ENCODE assay signal across 14 mouse cellular contexts in genomic region chr15:102515261-102515660, GRCm38 (mm10). TPM values are rescaled to one million over a fixed set of nuclear protein-coding genes. Genes with fewer than 3 reads are reported as not detected.
DNase-seq lines count a peak whose midpoint lies in the region; ATAC-seq and TF ChIP-seq lines count a peak whose summit lies in the region.
"Had no signal": no experiment of that assay in that cellular context is flagged by ENCODE, and none has a peak within 500 bp of the region (broad histone marks: within the 10 kb centered on the region; RNA-seq: fewer than 3 reads in every experiment).

No protein-coding gene starts in this region.

- H3K9ac ChIP-seq in embryonic facial prominence, embryonic 14.5 days (ENCODE audit: low read depth, low read length): 0 out of 2 replicates have a peak overlapping the region, but pooled peaks have one; percentile 1
- no peak overlapping the region for H3K9ac ChIP-seq in hindbrain, embryonic 12.5 days
- peak overlapping the region; percentile 87; the same call in 1 of the 2 replicates for H3K9ac ChIP-seq in midbrain, embryonic 13.5 days (replicated peaks)
- H3K9ac ChIP-seq: liver, embryonic 14.5 days had no signal

- no peaks in the 10 kb centered on the region for H3K36me3 ChIP-seq in embryonic facial prominence, embryonic 14.5 days (ENCODE audit: control insufficient read depth, insufficient read depth, low read length)
- no peaks in the 10 kb centered on the region for H3K36me3 ChIP-seq in hindbrain, embryonic 12.5 days
- no peaks in the 10 kb centered on the region for H3K36me3 ChIP-seq in midbrain, embryonic 13.5 days

- no peak for DNase-seq in layer of hippocampus, adult 2 months (ENCODE audit: low spot score in 2 of 2)
- DNase-seq in layer of hippocampus, postnatal 14 days (ENCODE audit: low spot score in 2 of 2): no peak
- DNase-seq in embryonic facial prominence, embryonic 14.5 days (ENCODE audit: low spot score): no peak
- no peak for DNase-seq in frontal cortex, postnatal 36 days (ENCODE audit: low spot score in 2 of 2)
- DNase-seq in thymus, postnatal 10 days (ENCODE audit: low spot score in 2 of 2): no peak
- DNase-seq in gastrocnemius, adult 8-10 months (ENCODE audit: low spot score in 2 of 2): no peak
- DNase-seq: heart, postnatal 14 days; thymus, postnatal 36 days had no signal

- H3K4me1 ChIP-seq in embryonic facial prominence, embryonic 14.5 days (ENCODE audit: control insufficient read depth, insufficient read depth, low read length): peaks cover 30% of the 10 kb centered on the region
- peaks cover 67% of the 10 kb centered on the region for H3K4me1 ChIP-seq in hindbrain, embryonic 12.5 days
- peaks cover 75% of the 10 kb centered on the region for H3K4me1 ChIP-seq in midbrain, embryonic 13.5 days (replicated peaks)

- peak overlapping the region; percentile 67; the same call in 1 of the 2 replicates for H3K4me2 ChIP-seq in embryonic facial prominence, embryonic 14.5 days (ENCODE audit: low read depth, low read length)
- H3K4me2 ChIP-seq in hindbrain, embryonic 12.5 days (replicated peaks): peak overlapping the region; percentile 82
- peak overlapping the region; percentile 79 for H3K4me2 ChIP-seq in midbrain, embryonic 13.5 days (replicated peaks)

- H3K9me3 ChIP-seq in embryonic facial prominence, embryonic 14.5 days (ENCODE audit: control insufficient read depth, low read length): no peaks in the 10 kb centered on the region
- no peaks in the 10 kb centered on the region for H3K9me3 ChIP-seq in hindbrain, embryonic 12.5 days (replicated peaks)
- no peaks in the 10 kb centered on the region for H3K9me3 ChIP-seq in midbrain, embryonic 13.5 days

- peak overlapping the region; percentile 91 for H3K4me3 ChIP-seq in layer of hippocampus, adult 2 months
- 0 out of 2 replicates have a peak overlapping the region, but pooled peaks have one; percentile 68 for H3K4me3 ChIP-seq in embryonic facial prominence, embryonic 14.5 days (ENCODE audit: low read depth, low read length)
- H3K4me3 ChIP-seq in hindbrain, embryonic 12.5 days: peak overlapping the region; percentile 55; the same call in 1 of the 2 replicates
- peak overlapping the region; percentile 69 for H3K4me3 ChIP-seq in midbrain, embryonic 13.5 days (replicated peaks)

- no peak for ATAC-seq in embryonic facial prominence, embryonic 14.5 days (ENCODE audit: low read depth)
- ATAC-seq in hindbrain, embryonic 12.5 days (ENCODE audit: low FRiP score): no peak
- ATAC-seq in midbrain, embryonic 13.5 days: no peak
- ATAC-seq: CD4-positive, CD25-positive, alpha-beta regulatory T cell, adult 4 months had no signal

- no peak for TF ChIP-seq CTCF in layer of hippocampus, adult 2 months (conservative IDR thresholded peaks at IDR 0.05)

- WGBS in embryonic facial prominence, embryonic 14.5 days: 94% methylated on average over 2 of the region's 2 CpGs
- WGBS in hindbrain, embryonic 12.5 days: 88% methylated on average over 2 of the region's 2 CpGs
- 90% methylated on average over 2 of the region's 2 CpGs for WGBS in midbrain, embryonic 13.5 days

- H3K27me3 ChIP-seq in embryonic facial prominence, embryonic 14.5 days (replicated peaks; ENCODE audit: control insufficient read depth, insufficient read depth, low read length): no peaks in the 10 kb centered on the region
- H3K27me3 ChIP-seq in hindbrain, embryonic 12.5 days: no peaks in the 10 kb centered on the region
- no peaks in the 10 kb centered on the region for H3K27me3 ChIP-seq in midbrain, embryonic 13.5 days

- H3K27ac ChIP-seq in layer of hippocampus, adult 2 months: peak overlapping the region; percentile 96; the same call in 1 of the 2 replicates
- H3K27ac ChIP-seq in embryonic facial prominence, embryonic 14.5 days (replicated peaks; ENCODE audit: low read depth, low read length): no peak overlapping the region
- H3K27ac ChIP-seq in hindbrain, embryonic 12.5 days: no peak overlapping the region
- no peak overlapping the region; the same call in 1 of the 2 replicates for H3K27ac ChIP-seq in midbrain, embryonic 13.5 days
- H3K27ac ChIP-seq: kidney, postnatal 0 days; liver, embryonic 14.5 days had no signal

RNA-seq across cellular contexts. Expression of gene Map3k12, which starts 1.6 kb away (rescaled TPM):
- total RNA-seq in layer of hippocampus, adult 2 months (2021): 10 to 100 TPM; 95.0 to 99.9 TPM
- 10 to 100 TPM; 81.9 to 89.4 TPM for total RNA-seq in layer of hippocampus, postnatal 14 days (2021)
- 13.0 and 15.8 TPM in 2 replicates for polyA plus RNA-seq in embryonic facial prominence, embryonic 14.5 days (2014; fragmentation: Nextera tagmentation; extraction: Ambion mirVana)
- 45.5 and 46.0 TPM in 2 replicates for polyA plus RNA-seq in hindbrain, embryonic 12.5 days (2016; fragmentation: Nextera tagmentation; extraction: Ambion mirVana)
- 47.9 and 53.9 TPM in 2 replicates for polyA plus RNA-seq in midbrain, embryonic 13.5 days (2015; fragmentation: Nextera tagmentation; extraction: Ambion mirVana)
- total RNA-seq in gastrocnemius, adult 8-10 months (2022): 1 to 10 TPM in 3 of 4 experiments, under 1 TPM in 1; 0.68 to 1.9 (median 1.5) TPM

RNA-seq across cellular contexts. Expression of gene Tarbp2, which starts 2.7 kb away (rescaled TPM):
- 10 to 100 TPM; 36.2 to 37.7 TPM for total RNA-seq in layer of hippocampus, adult 2 months (2021)
- total RNA-seq in layer of hippocampus, postnatal 14 days (2021): 10 to 100 TPM; 34.9 to 41.8 TPM
- polyA plus RNA-seq in embryonic facial prominence, embryonic 14.5 days (2014; fragmentation: Nextera tagmentation; extraction: Ambion mirVana): 68.5 and 79.0 TPM in 2 replicates
- 93.0 and 94.0 TPM in 2 replicates for polyA plus RNA-seq in hindbrain, embryonic 12.5 days (2016; fragmentation: Nextera tagmentation; extraction: Ambion mirVana)
- polyA plus RNA-seq in midbrain, embryonic 13.5 days (2015; fragmentation: Nextera tagmentation; extraction: Ambion mirVana): 98.2 and 101 TPM in 2 replicates
- total RNA-seq in gastrocnemius, adult 8-10 months (2022): 10 to 100 TPM; 29.0 to 40.3 (median 35.2) TPM

RNA-seq across cellular contexts. Expression of gene Npff, which starts 9.5 kb away (rescaled TPM):
- total RNA-seq in layer of hippocampus, adult 2 months (2021): 1 to 10 TPM; 5.5 TPM
- total RNA-seq in layer of hippocampus, postnatal 14 days (2021): 1 to 10 TPM; 4.8 to 6.1 TPM
- 2.0 and 2.2 TPM in 2 replicates for polyA plus RNA-seq in embryonic facial prominence, embryonic 14.5 days (2014; fragmentation: Nextera tagmentation; extraction: Ambion mirVana)
- 3.6 and 4.3 TPM in 2 replicates for polyA plus RNA-seq in hindbrain, embryonic 12.5 days (2016; fragmentation: Nextera tagmentation; extraction: Ambion mirVana)
- polyA plus RNA-seq in midbrain, embryonic 13.5 days (2015; fragmentation: Nextera tagmentation; extraction: Ambion mirVana): 2.9 and 5.0 TPM in 2 replicates
- total RNA-seq in gastrocnemius, adult 8-10 months (2022): 1 to 10 TPM in 2 of 4 experiments, under 1 TPM in 2; 0.82 to 1.5 (median 1.1) TPM

RNA-seq across cellular contexts. Expression of gene Gm10337, which starts 11.7 kb away (rescaled TPM):
- not detected for total RNA-seq in layer of hippocampus, adult 2 months (2021)
- not detected for total RNA-seq in layer of hippocampus, postnatal 14 days (2021)
- 3.2 and 5.2 TPM in 2 replicates for polyA plus RNA-seq in embryonic facial prominence, embryonic 14.5 days (2014; fragmentation: Nextera tagmentation; extraction: Ambion mirVana)
- 4.3 and 6.6 TPM in 2 replicates for polyA plus RNA-seq in hindbrain, embryonic 12.5 days (2016; fragmentation: Nextera tagmentation; extraction: Ambion mirVana)
- polyA plus RNA-seq in midbrain, embryonic 13.5 days (2015; fragmentation: Nextera tagmentation; extraction: Ambion mirVana): 4.5 and 16.7 TPM in 2 replicates
- not detected for total RNA-seq in gastrocnemius, adult 8-10 months (2022)
- total RNA-seq: common myeloid progenitor, adult 5-6 weeks; heart, postnatal 14 days had no signal
- polyA plus RNA-seq: CD4-positive, CD25-positive, alpha-beta regulatory T cell, adult 4 months; liver, embryonic 14.5 days had no signal

RNA-seq across cellular contexts. Expression of gene Pcbp2, which starts 44.9 kb away (rescaled TPM):
- 100 to 1,000 TPM; 496 to 505 TPM for total RNA-seq in layer of hippocampus, adult 2 months (2021)
- total RNA-seq in layer of hippocampus, postnatal 14 days (2021): 100 to 1,000 TPM; 438 to 462 TPM
- 276 and 279 TPM in 2 replicates for polyA plus RNA-seq in embryonic facial prominence, embryonic 14.5 days (2014; fragmentation: Nextera tagmentation; extraction: Ambion mirVana)
- 153 and 161 TPM in 2 replicates for polyA plus RNA-seq in hindbrain, embryonic 12.5 days (2016; fragmentation: Nextera tagmentation; extraction: Ambion mirVana)
- polyA plus RNA-seq in midbrain, embryonic 13.5 days (2015; fragmentation: Nextera tagmentation; extraction: Ambion mirVana): 164 and 166 TPM in 2 replicates
- total RNA-seq in gastrocnemius, adult 8-10 months (2022): 100 to 1,000 TPM; 379 to 451 (median 385) TPM

Comparison
In these comparisons a context has a peak if more than half of its experiments do, and no peak if none do; other contexts are left out.
1. RNA of gene Map3k12, which starts 1.6 kb away (total RNA-seq): 95.0 to 99.9 TPM in layer of hippocampus, adult 2 months and 81.9 to 89.4 TPM in layer of hippocampus, postnatal 14 days; 0.68 to 1.9 TPM in gastrocnemius, adult 8-10 months; every median in the first group is over 10 times any median in the second.
2. Peak in every context shown above with its lines, with median percentiles within 50 percentile points of each other: H3K4me3 ChIP-seq and H3K4me2 ChIP-seq.